ENCODE assay signal across 12 mouse cellular contexts in the genomic region with DNA sequence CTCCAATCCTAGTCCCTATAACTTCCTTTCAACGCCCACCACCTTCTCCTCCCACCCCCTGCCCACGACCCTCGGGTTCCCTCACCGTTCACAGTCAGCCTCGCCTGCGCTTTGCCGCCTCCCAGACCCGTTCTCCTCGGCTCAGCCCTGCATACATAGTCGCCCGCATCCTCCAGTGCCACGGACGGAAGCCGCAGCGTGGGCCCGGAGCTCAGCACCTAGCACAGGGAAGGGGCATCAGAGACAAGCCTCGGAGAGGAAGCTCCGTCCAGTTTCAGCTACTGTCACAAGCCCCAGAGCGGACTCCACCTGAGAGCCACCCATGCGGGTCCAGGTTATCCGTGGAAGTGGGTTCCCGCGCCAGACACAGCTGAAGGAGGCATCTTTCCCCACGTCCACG. TPM values are rescaled to one million over a fixed set of nuclear protein-coding genes. Genes with fewer than 3 reads are reported as not detected.
A peak's percentile ranks its signal among the peaks of the same experiment; 100 is the strongest.
DNase-seq lines count a peak whose midpoint lies in the region; ATAC-seq lines count a peak whose summit lies in the region.
"Had no signal": no experiment of that assay in that cellular context is flagged by ENCODE, and none has a peak within 500 bp of the region (broad histone marks: within the 10 kb centered on the region; RNA-seq: fewer than 3 reads in every experiment).

No protein-coding gene starts in this region.

- ATAC-seq in heart, embryonic 11.5 days (replicated peaks; ENCODE audit: insufficient number of reproducible peaks, low FRiP score, low TSS enrichment) = no peak
- ATAC-seq in hindbrain, embryonic 15.5 days (ENCODE audit: low FRiP score, low read depth) = no peak
- no peak for ATAC-seq in midbrain, embryonic 14.5 days (ENCODE audit: low FRiP score, low TSS enrichment)
- no peak for ATAC-seq in granulocyte monocyte progenitor cell, adult 5-6 weeks (replicated peaks; ENCODE audit: poor library complexity, severe bottlenecking)
- ATAC-seq: forebrain, embryonic 15.5 days had no signal

- 0 out of 2 replicates have a peak overlapping the region, but pooled peaks have one; percentile 34 for H3K4me2 ChIP-seq in heart, embryonic 11.5 days
- H3K4me2 ChIP-seq in hindbrain, embryonic 15.5 days = peak overlapping the region; percentile 42
- peak overlapping the region; percentile 31 for H3K4me2 ChIP-seq in midbrain, embryonic 14.5 days (ENCODE audit: low read length)
- H3K4me2 ChIP-seq: forebrain, embryonic 15.5 days; limb, embryonic 12.5 days had no signal

- WGBS in heart, embryonic 11.5 days (ENCODE audit: insufficient replicate concordance) = 23% methylated on average over 25 of the region's 25 CpGs
- WGBS in hindbrain, embryonic 15.5 days = 15% methylated on average over 25 of the region's 25 CpGs
- 14% methylated on average over 25 of the region's 25 CpGs for WGBS in midbrain, embryonic 14.5 days

- no peak overlapping the region for H3K4me3 ChIP-seq in heart, embryonic 11.5 days (ENCODE audit: low read depth, low read length)
- peak overlapping the region; percentile 20 for H3K4me3 ChIP-seq in hindbrain, embryonic 15.5 days
- no peak overlapping the region for H3K4me3 ChIP-seq in midbrain, embryonic 14.5 days (replicated peaks; ENCODE audit: low read depth, low read length)
- H3K4me3 ChIP-seq: forebrain, embryonic 15.5 days; limb, embryonic 12.5 days had no signal

- intact Hi-C loops in heart, postnatal 36 days (cut with DNase I) = no loop called here
- intact Hi-C loops in gastrocnemius, postnatal 14 days (cut with DNase I; ENCODE audit: low total_unique reads) = no loop called here

- H3K9me3 ChIP-seq in heart, embryonic 11.5 days (replicated peaks; ENCODE audit: control insufficient read depth, low read length) = no peaks in the 10 kb centered on the region
- H3K9me3 ChIP-seq in hindbrain, embryonic 15.5 days = no peaks in the 10 kb centered on the region
- H3K9me3 ChIP-seq in midbrain, embryonic 14.5 days (ENCODE audit: control insufficient read depth, low read length) = no peaks in the 10 kb centered on the region
- H3K9me3 ChIP-seq: forebrain, embryonic 15.5 days; limb, embryonic 12.5 days had no signal

- no peak overlapping the region for H3K27ac ChIP-seq in heart, embryonic 11.5 days (ENCODE audit: low read depth, low read length)
- no peak overlapping the region for H3K27ac ChIP-seq in hindbrain, embryonic 15.5 days (replicated peaks)
- H3K27ac ChIP-seq in midbrain, embryonic 14.5 days (replicated peaks; ENCODE audit: low read depth, low read length) = no peak overlapping the region
- H3K27ac ChIP-seq: forebrain, embryonic 15.5 days; limb, embryonic 12.5 days had no signal

- H3K9ac ChIP-seq in heart, embryonic 11.5 days (ENCODE audit: low read depth, low read length) = no peak overlapping the region
- H3K9ac ChIP-seq in hindbrain, embryonic 15.5 days = no peak overlapping the region
- no peak overlapping the region for H3K9ac ChIP-seq in midbrain, embryonic 14.5 days (replicated peaks; ENCODE audit: low read length)
- H3K9ac ChIP-seq: forebrain, embryonic 15.5 days; limb, embryonic 12.5 days had no signal

- no peaks in the 10 kb centered on the region for H3K4me1 ChIP-seq in heart, embryonic 11.5 days (ENCODE audit: control insufficient read depth, insufficient read depth, low read length)
- peaks cover 32% of the 10 kb centered on the region for H3K4me1 ChIP-seq in hindbrain, embryonic 15.5 days (replicated peaks)
- H3K4me1 ChIP-seq in midbrain, embryonic 14.5 days (ENCODE audit: control insufficient read depth, insufficient read depth, low read length) = peaks cover 20% of the 10 kb centered on the region

- H3K36me3 ChIP-seq in heart, embryonic 11.5 days (ENCODE audit: control insufficient read depth, insufficient read depth, low read length) = no peaks in the 10 kb centered on the region
- H3K36me3 ChIP-seq in hindbrain, embryonic 15.5 days = no peaks in the 10 kb centered on the region
- H3K36me3 ChIP-seq in midbrain, embryonic 14.5 days (ENCODE audit: control insufficient read depth, insufficient read depth, low read length) = no peaks in the 10 kb centered on the region
- H3K36me3 ChIP-seq: forebrain, embryonic 15.5 days; limb, embryonic 12.5 days had no signal

- no peak for DNase-seq in heart, postnatal 36 days
- DNase-seq in CD4-positive, CD25-positive, alpha-beta regulatory T cell, adult 2 months (ENCODE audit: low read depth, low spot score) = peak; percentile 45
- DNase-seq in midbrain, embryonic 14.5 days = no peak
- DNase-seq in adipocyte (ENCODE audit: low spot score) = no peak
- DNase-seq in gastrocnemius, postnatal 14 days = no peak

- peaks cover 73% of the 10 kb centered on the region for H3K27me3 ChIP-seq in heart, embryonic 11.5 days (ENCODE audit: control insufficient read depth, insufficient read depth, low read length)
- peaks cover 44% of the 10 kb centered on the region for H3K27me3 ChIP-seq in hindbrain, embryonic 15.5 days
- peaks cover 42% of the 10 kb centered on the region for H3K27me3 ChIP-seq in midbrain, embryonic 14.5 days (ENCODE audit: control insufficient read depth, insufficient read depth, low read length)

RNA-seq across cellular contexts. Expression of a gene that starts 4.2 kb away (rescaled TPM):
- polyA plus RNA-seq in heart, embryonic 11.5 days (2014; fragmentation: Nextera tagmentation; extraction: Ambion mirVana) = 1.5 and 3.7 TPM in 2 replicates
- not detected for total RNA-seq in heart, postnatal 36 days (2021)
- polyA plus RNA-seq in hindbrain, embryonic 15.5 days (2015; fragmentation: Nextera tagmentation; extraction: Ambion mirVana) = 4.7 and 7.3 TPM in 2 replicates
- 5.0 and 5.7 TPM in 2 replicates for polyA plus RNA-seq in midbrain, embryonic 14.5 days (2014; fragmentation: Nextera tagmentation; extraction: Ambion mirVana)
- total RNA-seq in granulocyte monocyte progenitor cell, adult 5-6 weeks (2014; fragmentation: Nextera tagmentation) = not detected in 2 replicates
- total RNA-seq in granulocyte monocyte progenitor cell, adult 5-6 weeks (2017) = not detected in 2 replicates
- not detected for total RNA-seq in gastrocnemius, postnatal 14 days (2021)
- total RNA-seq: heart, adult 8-10 months had no signal

RNA-seq across cellular contexts. Expression of a gene that starts 4.8 kb away (rescaled TPM):
- 0.10 and 0.37 TPM in 2 replicates for polyA plus RNA-seq in heart, embryonic 11.5 days (2014; fragmentation: Nextera tagmentation; extraction: Ambion mirVana)
- not detected for total RNA-seq in heart, postnatal 36 days (2021)
- 1.1 and 1.2 TPM in 2 replicates for polyA plus RNA-seq in hindbrain, embryonic 15.5 days (2015; fragmentation: Nextera tagmentation; extraction: Ambion mirVana)
- polyA plus RNA-seq in midbrain, embryonic 14.5 days (2014; fragmentation: Nextera tagmentation; extraction: Ambion mirVana) = 0.74 and 1.4 TPM in 2 replicates
- total RNA-seq in granulocyte monocyte progenitor cell, adult 5-6 weeks (2014; fragmentation: Nextera tagmentation) = not detected in 2 replicates
- 0.56 and 0.57 TPM in 2 replicates for total RNA-seq in granulocyte monocyte progenitor cell, adult 5-6 weeks (2017)
- total RNA-seq in gastrocnemius, postnatal 14 days (2021) = not detected
- total RNA-seq: heart, adult 8-10 months had no signal
- polyA plus RNA-seq: limb, embryonic 12.5 days; stomach, embryonic 14.5 days had no signal

RNA-seq across cellular contexts. Expression of a gene that starts 8.0 kb away (rescaled TPM):
- polyA plus RNA-seq in heart, embryonic 11.5 days (2014; fragmentation: Nextera tagmentation; extraction: Ambion mirVana) = 34.9 and 37.8 TPM in 2 replicates
- 1 to 10 TPM; 2.7 to 3.1 TPM for total RNA-seq in heart, postnatal 36 days (2021)
- polyA plus RNA-seq in hindbrain, embryonic 15.5 days (2015; fragmentation: Nextera tagmentation; extraction: Ambion mirVana) = 674 and 762 TPM in 2 replicates
- 662 and 710 TPM in 2 replicates for polyA plus RNA-seq in midbrain, embryonic 14.5 days (2014; fragmentation: Nextera tagmentation; extraction: Ambion mirVana)
- not detected in 2 replicates for total RNA-seq in granulocyte monocyte progenitor cell, adult 5-6 weeks (2014; fragmentation: Nextera tagmentation)
- not detected in 2 replicates for total RNA-seq in granulocyte monocyte progenitor cell, adult 5-6 weeks (2017)
- total RNA-seq in gastrocnemius, postnatal 14 days (2021) = 1 to 10 TPM; 1.9 to 2.3 TPM

RNA-seq across cellular contexts. Expression of a gene that starts 31.8 kb away (rescaled TPM):
- 1.0 and 1.4 TPM in 2 replicates for polyA plus RNA-seq in heart, embryonic 11.5 days (2014; fragmentation: Nextera tagmentation; extraction: Ambion mirVana)
- under 1 TPM; 0.27 to 0.28 TPM for total RNA-seq in heart, postnatal 36 days (2021)
- 2.4 and 2.9 TPM in 2 replicates for polyA plus RNA-seq in hindbrain, embryonic 15.5 days (2015; fragmentation: Nextera tagmentation; extraction: Ambion mirVana)
- 1.4 and 2.3 TPM in 2 replicates for polyA plus RNA-seq in midbrain, embryonic 14.5 days (2014; fragmentation: Nextera tagmentation; extraction: Ambion mirVana)
- total RNA-seq in granulocyte monocyte progenitor cell, adult 5-6 weeks (2014; fragmentation: Nextera tagmentation) = 16.0 and 16.3 TPM in 2 replicates
- 6.8 and 15.1 TPM in 2 replicates for total RNA-seq in granulocyte monocyte progenitor cell, adult 5-6 weeks (2017)
- under 1 TPM; 0.21 to 0.33 TPM for total RNA-seq in gastrocnemius, postnatal 14 days (2021)

RNA-seq across cellular contexts. Expression of a gene that starts 33.7 kb away (rescaled TPM):
- 0.53 and 0.99 TPM in 2 replicates for polyA plus RNA-seq in heart, embryonic 11.5 days (2014; fragmentation: Nextera tagmentation; extraction: Ambion mirVana)
- not detected for total RNA-seq in heart, postnatal 36 days (2021)
- 0.53 and 0.56 TPM in 2 replicates for polyA plus RNA-seq in hindbrain, embryonic 15.5 days (2015; fragmentation: Nextera tagmentation; extraction: Ambion mirVana)
- polyA plus RNA-seq in midbrain, embryonic 14.5 days (2014; fragmentation: Nextera tagmentation; extraction: Ambion mirVana) = 0.58 TPM in 1 of 2 replicates, not detected in the other
- 64.6 and 70.7 TPM in 2 replicates for total RNA-seq in granulocyte monocyte progenitor cell, adult 5-6 weeks (2014; fragmentation: Nextera tagmentation)
- total RNA-seq in granulocyte monocyte progenitor cell, adult 5-6 weeks (2017) = 9.0 and 31.6 TPM in 2 replicates
- under 1 TPM in 1 of 2 experiments, not detected in 1; 0.94 TPM for total RNA-seq in gastrocnemius, postnatal 14 days (2021)
- total RNA-seq: heart, adult 8-10 months had no signal
- polyA plus RNA-seq: forebrain, embryonic 15.5 days; limb, embryonic 12.5 days had no signal
